Mouse (Mus musculus) spleen, adult 2 months (tissue): ENCODE measurements around the gene Tff3. TPM values are rescaled to one million over a fixed set of nuclear protein-coding genes. Genes with fewer than 3 reads are reported as not detected.

ENCODE experiments used
- DNase-seq, 2 experiments: peaks; one replicate each; pipeline versions ENCODE4 v3.0.0 to v3.0.0-alpha.2; 2012 to 2021; ENCODE audit warnings: low spot score in 2 of 2, low read depth in 1 of 2
- H3K27ac ChIP-seq: fragments of 200-500 bp; 2 replicates; pipeline ENCODE4 v1.5.1; 2012; ENCODE audit warnings: low read length, inconsistent platforms; ENCODE audit not compliant: insufficient read depth
- H3K27me3 ChIP-seq: fragments of 200-500 bp; 2 replicates; pipeline ENCODE4 v1.6.1; 2012; ENCODE audit warnings: mild to moderate bottlenecking, moderate library complexity, low read length, inconsistent platforms; ENCODE audit not compliant: control insufficient read depth, insufficient read depth
- H3K36me3 ChIP-seq: fragments of 200-500 bp; 2 replicates; pipeline ENCODE4 v1.6.1; 2012; ENCODE audit warnings: mild to moderate bottlenecking, low read length, inconsistent platforms; ENCODE audit not compliant: control insufficient read depth, insufficient read depth
- H3K4me1 ChIP-seq: fragments of 200-500 bp; 2 replicates; pipeline ENCODE4 v1.6.1; 2011; ENCODE audit warnings: inconsistent platforms; ENCODE audit not compliant: control insufficient read depth, insufficient read depth, insufficient read length
- H3K4me3 ChIP-seq: fragments of 200-500 bp; 2 replicates; pipeline ENCODE4 v1.5.1; 2011; ENCODE audit warnings: mild to moderate bottlenecking, inconsistent platforms; ENCODE audit not compliant: insufficient read depth, insufficient read length; ENCODE audit errors: extremely low read depth
- CTCF ChIP-seq: fragments of 200-500 bp; IDR thresholded peaks from 2 replicates; pipeline ENCODE4 v1.5.1; 2011; ENCODE audit warnings: mild to moderate bottlenecking, inconsistent platforms; ENCODE audit not compliant: insufficient read depth, insufficient read length, insufficient replicate concordance; ENCODE audit errors: extremely low read depth
- POLR2A ChIP-seq: fragments of 200-500 bp; IDR thresholded peaks from 2 replicates; pipeline ENCODE4 v1.6.1; 2011; ENCODE audit warnings: low read depth, low read length, inconsistent platforms
- WGBS: fragments of 180-500 bp; shearing (Covaris S2); methylation state at CpG from one replicate; pipeline ENCODE4 v1.1.7; 2018; 5-methylcytosine and 5-hydroxymethylcytosine counted together
- polyA plus RNA-seq: library from polyadenylated mRNA; depleted of rRNA; stranded (reverse); fragments of >200 nt; gene quantifications from 2 replicates; pipeline ENCODE4 v1.2.3, GENCODE M21; 2012

The Tff3 gene
- polyA plus RNA-seq, 1 experiment: not detected

GRCm38 (mm10) chr17:31108388-31108787 lies 21.1 kb downstream of the Tff3 start:
- Histone ChIP-seq H3K27ac (no peak overlapping the region), H3K36me3 (peaks cover 89% of the 10 kb centered on the region), H3K27me3 (no peaks in the 10 kb centered on the region), H3K4me1 (no peaks in the 10 kb centered on the region; the same call in 1 of the 2 replicates), H3K4me3 (no peak overlapping the region)
- no peak for DNase-seq
- TF ChIP-seq POLR2A: no peak
- TF ChIP-seq CTCF: no peak
- 82% methylated on average over 15 of the region's 15 CpGs for WGBS

DNA sequence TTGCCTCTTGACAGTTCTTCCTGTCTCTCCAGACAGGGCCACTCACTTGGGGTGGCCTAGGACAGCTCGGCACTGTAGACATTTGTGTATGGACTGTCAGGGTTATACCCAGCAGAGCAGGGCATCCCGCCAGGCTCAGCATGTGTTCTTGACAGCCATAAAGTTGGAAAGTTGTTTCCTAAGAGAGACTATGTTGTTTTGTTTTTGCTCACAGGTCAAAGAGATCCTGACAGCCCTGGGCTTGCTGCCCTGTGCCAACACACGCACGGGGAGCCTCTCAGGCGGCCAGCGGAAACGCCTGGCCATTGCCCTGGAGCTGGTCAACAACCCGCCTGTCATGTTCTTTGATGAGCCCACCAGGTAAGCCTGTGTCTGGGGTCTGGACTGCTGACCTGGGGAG lies 25.6 kb downstream of the Tff3 start:
- Histone ChIP-seq H3K27me3 (no peaks in the 10 kb centered on the region), H3K4me1 (no peaks in the 10 kb centered on the region), H3K36me3 (peaks cover 68% of the 10 kb centered on the region), H3K27ac (no peak overlapping the region), H3K4me3 (no peak overlapping the region)
- TF ChIP-seq POLR2A (no peak), CTCF (no peak)
- 95% methylated on average over 8 of the region's 8 CpGs for WGBS
- no peak for DNase-seq

GRCm38 (mm10) chr17:31103007-31103570 lies 26.4 kb downstream of the Tff3 start:
- 95% methylated on average over 8 of the region's 8 CpGs for WGBS
- H3K27ac ChIP-seq: no peak overlapping the region
- DNase-seq: no peak
- no peak overlapping the region for H3K4me3 ChIP-seq
- H3K4me1 ChIP-seq: no peaks in the 10 kb centered on the region
- no peaks in the 10 kb centered on the region for H3K27me3 ChIP-seq
- TF ChIP-seq POLR2A (no peak), CTCF (no peak)
- peaks cover 63% of the 10 kb centered on the region for H3K36me3 ChIP-seq

DNA sequence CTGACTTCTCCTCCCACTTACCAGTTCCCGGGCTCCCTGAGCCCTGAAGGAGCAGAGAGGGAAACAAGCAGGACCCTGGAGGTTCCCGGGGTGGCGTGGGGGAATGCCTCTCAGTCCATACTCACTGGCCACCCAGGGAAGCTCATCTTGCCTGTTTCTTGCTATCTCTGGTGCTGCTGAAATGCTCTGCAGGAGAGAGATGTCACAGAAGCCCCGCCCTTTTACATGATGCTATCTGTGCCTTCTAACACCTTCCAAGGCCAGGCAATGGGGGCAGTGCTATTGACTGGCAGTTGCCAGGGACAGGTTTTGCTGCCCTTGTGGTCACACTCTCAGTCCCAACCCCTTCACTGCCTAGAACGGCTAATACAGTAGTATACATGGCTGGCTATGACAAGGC lies 30.7 kb downstream of the Tff3 start:
- Histone ChIP-seq H3K27ac (no peak overlapping the region), H3K4me3 (no peak overlapping the region), H3K27me3 (no peaks in the 10 kb centered on the region), H3K4me1 (no peaks in the 10 kb centered on the region), H3K36me3 (peaks cover 49% of the 10 kb centered on the region)
- no peak for DNase-seq
- 86% methylated on average over 5 of the region's 5 CpGs for WGBS
- TF ChIP-seq POLR2A (no peak), CTCF (no peak)

DNA sequence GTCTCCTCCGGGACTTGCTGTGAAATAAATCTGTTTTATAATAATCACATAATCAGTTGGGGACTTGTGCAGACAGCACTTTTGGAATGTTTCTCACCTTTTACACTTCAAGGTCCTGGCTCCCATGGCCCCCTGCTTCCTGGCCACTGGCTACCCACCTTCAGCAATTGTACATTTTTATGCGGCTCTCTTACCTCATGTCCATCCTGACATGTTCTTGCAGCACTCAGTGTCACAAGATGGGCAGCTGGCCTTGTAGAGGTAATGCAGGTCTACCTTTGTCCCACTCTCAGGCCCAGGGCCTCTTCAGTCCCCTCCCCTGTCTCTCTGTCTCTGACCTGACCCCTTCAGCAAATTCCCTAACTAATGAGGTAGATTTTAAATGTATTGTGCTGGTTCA lies 32.6 kb downstream of the Tff3 start:
- DNase-seq: no peak
- H3K27ac ChIP-seq: no peak overlapping the region
- H3K4me1 ChIP-seq: no peaks in the 10 kb centered on the region
- no peak overlapping the region for H3K4me3 ChIP-seq
- no peak for TF ChIP-seq POLR2A
- no peak for TF ChIP-seq CTCF
- no peaks in the 10 kb centered on the region for H3K27me3 ChIP-seq
- peaks cover 45% of the 10 kb centered on the region for H3K36me3 ChIP-seq
- 96% methylated on average over 2 of the region's 2 CpGs for WGBS

GRCm38 (mm10) chr17:31095570-31095969 lies 33.9 kb downstream of the Tff3 start:
- TF ChIP-seq POLR2A (no peak), CTCF (no peak)
- 93% methylated on average over 7 of the region's 7 CpGs for WGBS
- Histone ChIP-seq H3K4me3 (no peak overlapping the region), H3K27me3 (no peaks in the 10 kb centered on the region), H3K27ac (no peak overlapping the region), H3K4me1 (no peaks in the 10 kb centered on the region), H3K36me3 (peaks cover 46% of the 10 kb centered on the region)
- no peak for DNase-seq

- no peak for DNase-seq
- Histone ChIP-seq H3K36me3 (peaks cover 44% of the 10 kb centered on the region), H3K27me3 (no peaks in the 10 kb centered on the region), H3K27ac (no peak overlapping the region), H3K4me3 (no peak overlapping the region), H3K4me1 (no peaks in the 10 kb centered on the region)
- WGBS: 91% methylated on average over 5 of the region's 5 CpGs
- no peak for TF ChIP-seq CTCF
- no peak for TF ChIP-seq POLR2A
These were observed 34.7 kb downstream of the Tff3 start for GRCm38 (mm10) chr17:31094781-31095180.
